In genomic region chr14:32685124-32685826, GRCm38 (mm10) we compare ENCODE assay signal across 9 mouse cellular contexts. TPM values are rescaled to one million over a fixed set of nuclear protein-coding genes. Genes with fewer than 3 reads are reported as not detected.
DNase-seq lines count a peak whose midpoint lies in the region; ATAC-seq lines count a peak whose summit lies in the region.
"Had no signal": no experiment of that assay in that cellular context is flagged by ENCODE, and none has a peak within 500 bp of the region (broad histone marks: within the 10 kb centered on the region; RNA-seq: fewer than 3 reads in every experiment).

Gene 3425401B19Rik (minus strand): TSS chr14:32685293.

- H3K9ac ChIP-seq in hindbrain, embryonic 13.5 days: no peak within 1 kb of the TSS
- H3K9ac ChIP-seq in hindbrain, embryonic 12.5 days: no peak within 1 kb of the TSS
- no peak within 1 kb of the TSS for H3K9ac ChIP-seq in embryonic facial prominence, embryonic 13.5 days
- peak within 1 kb of the TSS; percentile 80 for H3K9ac ChIP-seq in heart, embryonic 12.5 days

- WGBS in hindbrain, embryonic 13.5 days: 67% methylated on average over 16 of the region's 16 CpGs
- 64% methylated on average over 16 of the region's 16 CpGs for WGBS in hindbrain, embryonic 12.5 days
- 39% methylated on average over 16 of the region's 16 CpGs for WGBS in embryonic facial prominence, embryonic 13.5 days
- WGBS in heart, embryonic 12.5 days: 17% methylated on average over 16 of the region's 16 CpGs

- H3K27me3 ChIP-seq in hindbrain, embryonic 13.5 days: peaks cover 3% of the 10 kb centered on the region; the same call in 1 of the 2 replicates
- H3K27me3 ChIP-seq in hindbrain, embryonic 12.5 days: no peaks in the 10 kb centered on the region
- H3K27me3 ChIP-seq in embryonic facial prominence, embryonic 13.5 days: 0 out of 2 replicates have a peak, but pooled peaks cover 4% of the 10 kb centered on the region
- no peaks in the 10 kb centered on the region for H3K27me3 ChIP-seq in heart, embryonic 12.5 days (replicated peaks)

- no peaks in the 10 kb centered on the region for H3K36me3 ChIP-seq in hindbrain, embryonic 13.5 days
- no peaks in the 10 kb centered on the region for H3K36me3 ChIP-seq in hindbrain, embryonic 12.5 days
- no peaks in the 10 kb centered on the region for H3K36me3 ChIP-seq in embryonic facial prominence, embryonic 13.5 days
- H3K36me3 ChIP-seq in heart, embryonic 12.5 days: no peaks in the 10 kb centered on the region

- peak within 1 kb of the TSS; percentile 34; the same call in 1 of the 2 replicates for H3K4me2 ChIP-seq in hindbrain, embryonic 13.5 days
- H3K4me2 ChIP-seq in hindbrain, embryonic 12.5 days (replicated peaks): no peak within 1 kb of the TSS
- H3K4me2 ChIP-seq in embryonic facial prominence, embryonic 13.5 days: 0 out of 2 replicates have a peak within 1 kb of the TSS, but pooled peaks have one; percentile 28
- H3K4me2 ChIP-seq in heart, embryonic 12.5 days: peak within 1 kb of the TSS; percentile 71

- DNase-seq in lung, postnatal 10 days: peak; percentile 21
- no peak for DNase-seq in cerebellum, postnatal 14 days
- DNase-seq in layer of hippocampus, adult 8-10 months (ENCODE audit: low spot score in 2 of 2): no peak
- DNase-seq in cerebellum, adult 9-11 months: no peak
- DNase-seq: adrenal gland, adult 8-10 months had no signal

- no peak for ATAC-seq in hindbrain, embryonic 13.5 days (ENCODE audit: low FRiP score)
- no peak for ATAC-seq in hindbrain, embryonic 12.5 days (ENCODE audit: low FRiP score)
- ATAC-seq in embryonic facial prominence, embryonic 13.5 days (ENCODE audit: insufficient number of reproducible peaks, insufficient read depth, low FRiP score, low TSS enrichment, low read depth): no peak
- ATAC-seq in heart, embryonic 12.5 days (ENCODE audit: insufficient number of reproducible peaks, low FRiP score): peak; percentile 41; the same call in 1 of the 2 replicates

- no peak within 1 kb of the TSS for H3K4me3 ChIP-seq in hindbrain, embryonic 13.5 days
- no peak within 1 kb of the TSS for H3K4me3 ChIP-seq in hindbrain, embryonic 12.5 days
- no peak within 1 kb of the TSS for H3K4me3 ChIP-seq in embryonic facial prominence, embryonic 13.5 days
- H3K4me3 ChIP-seq in heart, embryonic 12.5 days: peak within 1 kb of the TSS; percentile 56

- H3K27ac ChIP-seq in hindbrain, embryonic 13.5 days: no peak within 1 kb of the TSS
- no peak within 1 kb of the TSS for H3K27ac ChIP-seq in hindbrain, embryonic 12.5 days
- no peak within 1 kb of the TSS for H3K27ac ChIP-seq in embryonic facial prominence, embryonic 13.5 days
- H3K27ac ChIP-seq in heart, embryonic 12.5 days (ENCODE audit: poor library complexity, severe bottlenecking): peak within 1 kb of the TSS; percentile 97

- H3K4me1 ChIP-seq in hindbrain, embryonic 13.5 days (replicated peaks): peaks cover 23% of the 10 kb centered on the region
- H3K4me1 ChIP-seq in hindbrain, embryonic 12.5 days: peaks cover 14% of the 10 kb centered on the region
- H3K4me1 ChIP-seq in embryonic facial prominence, embryonic 13.5 days: peaks cover 22% of the 10 kb centered on the region
- H3K4me1 ChIP-seq in heart, embryonic 12.5 days (replicated peaks): peaks cover 30% of the 10 kb centered on the region

- H3K9me3 ChIP-seq in hindbrain, embryonic 13.5 days: no peaks in the 10 kb centered on the region
- no peaks in the 10 kb centered on the region for H3K9me3 ChIP-seq in hindbrain, embryonic 12.5 days (replicated peaks)
- H3K9me3 ChIP-seq in embryonic facial prominence, embryonic 13.5 days: no peaks in the 10 kb centered on the region
- no peaks in the 10 kb centered on the region for H3K9me3 ChIP-seq in heart, embryonic 12.5 days (replicated peaks)

RNA-seq across cellular contexts. Expression of gene 3425401B19Rik, which starts in this region (rescaled TPM):
- 0.06 and 0.21 TPM in 2 replicates for polyA plus RNA-seq in hindbrain, embryonic 13.5 days (2015; fragmentation: Nextera tagmentation; extraction: Ambion mirVana)
- 0.14 and 0.21 TPM in 2 replicates for polyA plus RNA-seq in hindbrain, embryonic 12.5 days (2016; fragmentation: Nextera tagmentation; extraction: Ambion mirVana)
- 0.04 and 0.17 TPM in 2 replicates for polyA plus RNA-seq in embryonic facial prominence, embryonic 13.5 days (2015; fragmentation: Nextera tagmentation; extraction: Ambion mirVana)
- 15.9 and 16.3 TPM in 2 replicates for polyA plus RNA-seq in heart, embryonic 12.5 days (2016; fragmentation: Nextera tagmentation; extraction: Ambion mirVana)
- under 1 TPM; 0.14 to 0.70 (median 0.17) TPM for total RNA-seq in layer of hippocampus, adult 8-10 months (2022)

Comparison
In these comparisons a context has a peak if more than half of its experiments do, and no peak if none do; other contexts are left out.
1. RNA of gene 3425401B19Rik (polyA plus RNA-seq): 15.9 to 16.3 TPM in heart, embryonic 12.5 days; 0.06 to 0.21 TPM in hindbrain, embryonic 13.5 days, 0.14 to 0.21 TPM in hindbrain, embryonic 12.5 days and 0.04 to 0.17 TPM in embryonic facial prominence, embryonic 13.5 days; every median in the first group is over 10 times any median in the second.